Mouse (Mus musculus): ENCODE results near the gene Kmt5c.
"Not testable (repeated sequence)": the region's sequence is repeated elsewhere in the genome, so short reads cannot be mapped to it uniquely, and the experiment has no call there.

- TF ChIP-seq CTCF (IDR thresholded peaks at IDR 0.05; ENCODE audit: borderline replicate concordance, insufficient read depth, low read length); POLR2A (IDR thresholded peaks at IDR 0.05; ENCODE audit: low read depth, low read length): not testable (repeated sequence)
Measured at GRCm38 (mm10) chr7:4793248-4793647, 53.3 kb downstream of the Kmt5c start.

Measured in embryonic fibroblast, embryonic 13.5 days (primary cell).